Mouse (Mus musculus): ENCODE data around the gene Slco6c1.

The Slco6c1 gene

GRCm38 (mm10) chr1:97128201-97128600 is at the start of gene Slco6c1:
Slco6c1 (minus strand) TSS chr1:97128301.
- CTCF ChIA-PET = no interaction called here

GRCm38 (mm10) chr1:97038982-97039381 is 89.1 kb downstream of the Slco6c1 start:
- CTCF ChIA-PET = no interaction called here

GRCm38 (mm10) chr1:97038548-97038947 is 89.6 kb downstream of the Slco6c1 start:
- CTCF ChIA-PET = no interaction called here

GRCm38 (mm10) chr1:97037955-97038354 is 90.1 kb downstream of the Slco6c1 start:
- CTCF ChIA-PET = no interaction called here

- CTCF ChIA-PET = no interaction called here
Observed at GRCm38 (mm10) chr1:97021388-97021787, 106.7 kb downstream of the Slco6c1 start.

GRCm38 (mm10) chr1:97019404-97019803 is 108.7 kb downstream of the Slco6c1 start:
- CTCF ChIA-PET = no interaction called here

GRCm38 (mm10) chr1:97018978-97019377 is 109.1 kb downstream of the Slco6c1 start:
- CTCF ChIA-PET = no interaction called here
